Mouse (Mus musculus): ENCODE results near the gene Sgms1. TPM values are rescaled to one million over a fixed set of nuclear protein-coding genes. Genes with fewer than 3 reads are reported as not detected.

Gene Sgms1
- polyA plus RNA-seq, 1 experiment = 14.6 TPM

DNA sequence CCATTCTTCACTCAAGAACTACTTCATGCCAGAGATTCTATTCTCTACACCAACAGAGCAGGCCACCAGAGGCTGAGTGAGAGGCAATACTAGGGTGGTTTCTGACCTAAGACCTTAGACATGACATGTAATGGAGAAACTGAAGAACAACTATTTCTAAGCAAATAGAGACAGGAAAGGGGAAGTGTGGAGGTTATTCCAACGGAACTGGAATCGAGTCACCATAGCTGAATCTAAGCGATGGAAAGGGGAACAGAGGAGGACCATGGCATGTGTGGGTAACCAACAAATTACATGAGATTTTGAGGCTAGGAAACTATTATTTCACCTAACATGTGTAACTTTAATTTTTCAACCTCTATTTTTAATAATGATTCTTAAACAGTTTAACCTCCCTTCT, 78.5 kb downstream of the Sgms1 start:
- peaks cover 11% of the 10 kb centered on the region; the same call in 1 of the 2 replicates for H3K4me1 ChIP-seq (ENCODE audit: control insufficient read depth, insufficient read depth, insufficient read length, low read length)
- H3K4me3 ChIP-seq (ENCODE audit: insufficient read depth, low read depth, low read length) = no peak overlapping the region
- no peak overlapping the region for H3K27ac ChIP-seq (replicated peaks; ENCODE audit: low read depth, low read length)

DNA sequence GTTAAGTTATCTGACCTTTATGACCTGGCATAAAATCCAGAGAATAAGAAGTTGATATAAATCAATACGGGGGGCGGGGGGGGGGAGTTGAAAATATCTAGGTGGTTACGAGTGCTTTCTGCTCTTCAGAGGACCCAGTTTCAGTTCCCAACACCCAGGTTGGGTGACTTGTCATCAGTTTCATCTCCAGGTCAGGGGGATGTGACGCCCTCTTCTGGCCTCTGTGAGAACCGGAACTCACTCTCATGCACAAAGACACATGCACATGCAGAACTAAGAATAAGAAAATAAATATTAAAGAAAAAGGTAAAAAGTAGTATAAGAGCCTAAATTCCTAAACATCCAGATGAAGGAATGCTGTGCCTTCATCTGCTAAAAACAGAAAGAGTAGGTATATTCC, 79.0 kb downstream of the Sgms1 start:
- Histone ChIP-seq H3K4me3 (ENCODE audit: insufficient read depth, low read depth, low read length) (no peak overlapping the region), H3K4me1 (ENCODE audit: control insufficient read depth, insufficient read depth, insufficient read length, low read length) (peaks cover 11% of the 10 kb centered on the region; the same call in 1 of the 2 replicates), H3K27ac (replicated peaks; ENCODE audit: low read depth, low read length) (no peak overlapping the region)

DNA sequence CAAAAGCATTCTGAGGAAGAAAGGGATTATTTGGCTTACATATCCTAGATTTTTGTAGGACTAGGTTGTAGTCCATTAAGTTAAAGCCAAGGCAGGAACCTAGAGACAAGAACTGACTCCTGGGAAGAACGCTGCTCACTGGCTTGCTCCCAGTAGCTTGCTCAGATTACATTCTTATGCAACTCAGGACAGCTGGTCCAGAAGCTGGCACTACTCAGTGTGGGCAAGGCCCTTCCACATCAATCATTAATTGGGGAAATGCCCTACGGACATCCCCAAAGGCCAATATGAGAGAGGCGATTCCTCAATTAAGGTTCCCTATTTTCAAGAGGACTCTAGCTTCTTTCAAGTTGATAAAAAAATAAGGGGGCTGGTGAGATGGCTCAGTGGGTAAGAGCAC, 80.2 kb downstream of the Sgms1 start:
- no peak overlapping the region for H3K4me3 ChIP-seq (ENCODE audit: insufficient read depth, low read depth, low read length)
- H3K27ac ChIP-seq (replicated peaks; ENCODE audit: low read depth, low read length) = no peak overlapping the region
- H3K4me1 ChIP-seq (ENCODE audit: control insufficient read depth, insufficient read depth, insufficient read length, low read length) = peaks cover 13% of the 10 kb centered on the region; the same call in 1 of the 2 replicates

DNA sequence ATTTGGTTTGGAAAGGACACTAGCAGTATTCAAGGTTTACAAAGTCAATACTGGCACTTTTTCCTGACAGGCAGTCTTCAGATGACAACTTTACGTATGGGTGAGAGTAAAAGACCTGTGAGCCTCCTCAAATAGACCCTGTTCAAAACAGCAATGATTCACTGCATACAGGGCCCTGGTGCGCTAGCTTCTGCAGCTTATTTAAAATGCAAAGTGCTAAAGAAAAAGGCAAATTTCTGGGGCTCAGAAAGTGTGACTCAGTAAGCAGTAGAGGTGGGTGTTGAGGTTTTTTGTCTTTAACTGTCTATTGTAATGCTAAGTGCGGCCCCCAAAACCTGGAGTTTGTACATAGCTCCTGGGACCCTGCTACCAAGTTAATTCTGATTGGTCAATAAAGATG, 81.2 kb downstream of the Sgms1 start:
- peaks cover 11% of the 10 kb centered on the region for H3K4me1 ChIP-seq (ENCODE audit: control insufficient read depth, insufficient read depth, insufficient read length, low read length)
- no peak overlapping the region for H3K27ac ChIP-seq (replicated peaks; ENCODE audit: low read depth, low read length)
- no peak overlapping the region for H3K4me3 ChIP-seq (ENCODE audit: insufficient read depth, low read depth, low read length)

DNA sequence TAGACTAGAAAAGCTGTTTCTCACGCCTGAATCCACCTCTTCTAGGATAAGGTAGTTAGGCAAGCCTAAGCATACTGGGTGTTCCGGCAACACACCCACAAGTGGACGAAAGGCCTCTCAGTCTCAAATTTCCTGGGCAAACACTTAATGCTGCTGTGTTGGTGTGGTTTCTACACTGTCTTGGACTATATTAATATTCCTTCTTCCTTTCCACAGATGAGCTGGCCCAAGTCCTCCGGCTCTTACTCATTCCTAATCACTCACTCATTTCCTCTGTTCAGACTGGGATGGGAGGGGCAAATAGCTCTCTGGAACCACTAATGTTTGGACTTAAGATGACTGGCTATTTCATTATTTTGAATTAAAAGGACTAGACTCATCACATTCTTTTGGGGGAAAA, 84.6 kb downstream of the Sgms1 start:
- peaks cover 20% of the 10 kb centered on the region for H3K4me1 ChIP-seq (ENCODE audit: control insufficient read depth, insufficient read depth, insufficient read length, low read length)
- peak overlapping the region; percentile 100 for H3K27ac ChIP-seq (replicated peaks; ENCODE audit: low read depth, low read length)
- H3K4me3 ChIP-seq (ENCODE audit: insufficient read depth, low read depth, low read length) = no peak overlapping the region

DNA sequence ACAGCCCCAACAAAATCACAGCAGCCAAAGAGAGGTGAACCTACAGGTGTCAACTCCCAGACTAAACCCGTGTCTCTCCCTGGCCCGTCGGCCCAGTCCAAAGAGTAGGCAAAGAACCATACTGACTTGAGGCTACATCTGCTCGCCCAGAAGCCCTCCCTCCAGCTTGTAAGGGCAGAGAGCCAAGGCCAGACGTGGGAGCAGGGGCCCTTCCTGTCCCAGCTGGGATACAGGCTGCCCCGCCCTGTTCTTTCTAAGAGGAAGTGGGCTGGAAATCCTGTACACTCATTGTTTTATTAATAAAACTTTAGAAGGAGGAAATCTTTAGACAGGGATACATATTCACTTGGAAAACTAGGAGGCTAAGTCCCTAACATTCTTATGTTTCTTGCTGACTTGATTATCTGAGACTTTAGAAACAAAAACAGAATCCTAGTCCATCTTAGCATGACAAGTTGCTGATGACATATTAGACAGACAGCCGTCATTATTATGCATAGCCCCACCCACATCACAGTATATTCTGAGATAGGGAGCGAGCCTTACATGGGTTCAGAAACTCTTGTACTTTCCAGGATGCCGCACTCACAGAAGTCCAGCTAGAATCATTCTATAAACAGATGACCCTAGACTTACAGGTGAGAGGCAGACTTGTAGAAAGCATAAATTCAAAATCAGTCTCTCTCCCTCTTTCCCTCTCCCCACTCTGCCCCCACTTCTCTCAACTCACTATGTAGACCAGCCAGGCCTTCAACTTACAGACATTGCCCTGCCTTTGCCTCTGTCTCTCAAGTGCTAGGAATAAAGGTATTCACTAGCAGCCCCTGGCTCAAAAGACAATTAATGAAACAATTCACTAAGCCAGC, 85.3 kb downstream of the Sgms1 start:
- Histone ChIP-seq H3K27ac (replicated peaks; ENCODE audit: low read depth, low read length) (peak overlapping the region; percentile 100), H3K4me3 (ENCODE audit: insufficient read depth, low read depth, low read length) (0 out of 2 replicates have a peak overlapping the region, but pooled peaks have one; percentile 2)

DNA sequence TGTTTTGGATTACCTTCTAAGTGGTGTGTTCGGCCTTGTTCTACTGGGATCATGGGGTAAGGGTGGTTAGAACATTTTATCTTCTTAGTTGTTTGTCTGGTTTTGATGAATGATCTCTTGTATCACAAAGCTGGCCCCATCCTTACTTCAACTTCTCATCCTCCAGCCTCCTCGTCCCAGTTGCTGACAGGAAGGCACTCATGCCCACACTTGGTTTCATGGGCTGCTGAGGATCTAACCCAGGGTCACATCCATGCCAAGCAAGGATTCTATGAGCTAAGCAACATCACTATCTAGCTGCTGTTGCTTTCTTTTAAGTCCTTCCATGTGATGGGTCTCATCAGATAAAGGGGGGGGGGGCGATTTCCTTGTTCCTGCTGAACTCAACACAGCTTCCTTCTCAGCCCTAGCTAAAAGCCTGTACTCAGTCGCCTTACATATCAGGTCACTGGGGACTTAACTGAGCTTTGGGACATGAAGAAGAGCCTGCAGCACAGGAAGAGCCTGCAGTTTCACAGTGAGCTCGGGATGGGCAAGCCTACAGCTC, 86.6 kb downstream of the Sgms1 start:
- no peak overlapping the region for H3K4me3 ChIP-seq (ENCODE audit: insufficient read depth, low read depth, low read length)
- H3K27ac ChIP-seq (replicated peaks; ENCODE audit: low read depth, low read length) = peak overlapping the region; percentile 76
- H3K4me1 ChIP-seq (ENCODE audit: control insufficient read depth, insufficient read depth, insufficient read length, low read length) = peaks cover 20% of the 10 kb centered on the region

More for the DNA sequence above, 85.3 kb downstream of the Sgms1 start:
- H3K4me1 ChIP-seq (ENCODE audit: control insufficient read depth, insufficient read depth, insufficient read length, low read length) = peaks cover 20% of the 10 kb centered on the region

DNA sequence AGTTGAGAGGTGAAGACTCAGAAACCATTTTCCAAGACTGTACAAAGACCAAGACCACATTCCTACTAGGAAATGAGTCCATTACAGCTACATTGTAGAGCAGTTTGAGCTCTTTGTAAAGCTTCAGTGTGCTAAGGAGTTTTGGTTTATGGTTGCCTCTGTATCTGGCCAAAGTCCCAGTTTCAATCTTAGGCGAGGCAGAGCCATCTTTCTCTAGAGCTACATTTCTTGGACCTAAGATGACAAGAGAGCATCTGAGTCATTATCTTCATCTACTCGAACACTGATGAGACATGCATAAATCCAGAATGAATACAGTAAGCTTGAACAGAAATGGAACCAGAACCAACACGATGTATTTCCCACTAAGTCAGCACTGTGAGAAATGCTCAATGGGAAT, 87.9 kb downstream of the Sgms1 start:
- peaks cover 22% of the 10 kb centered on the region for H3K4me1 ChIP-seq (ENCODE audit: control insufficient read depth, insufficient read depth, insufficient read length, low read length)
- no peak overlapping the region for H3K4me3 ChIP-seq (ENCODE audit: insufficient read depth, low read depth, low read length)
- H3K27ac ChIP-seq (replicated peaks; ENCODE audit: low read depth, low read length) = no peak overlapping the region

DNA sequence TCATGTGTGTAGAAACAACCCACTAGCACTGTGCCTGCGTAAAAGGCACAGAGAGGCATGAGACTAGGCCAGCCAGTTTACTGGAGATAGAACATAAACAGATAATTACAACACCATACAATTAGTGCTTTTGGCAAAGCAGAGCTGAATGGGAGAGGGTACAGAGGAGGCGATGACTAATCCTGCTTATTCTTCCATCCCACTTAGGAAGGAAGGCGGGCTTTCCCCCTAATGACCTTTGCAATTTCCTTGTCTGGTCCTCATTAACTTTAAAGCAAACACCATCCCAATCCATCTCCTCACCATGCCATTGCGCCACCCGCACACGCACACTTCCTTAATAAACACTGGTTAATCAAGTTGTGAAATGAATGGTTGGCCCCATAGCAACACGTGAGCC, 91.3 kb downstream of the Sgms1 start:
- no peak overlapping the region for H3K4me3 ChIP-seq (ENCODE audit: insufficient read depth, low read depth, low read length)
- H3K27ac ChIP-seq (replicated peaks; ENCODE audit: low read depth, low read length) = no peak overlapping the region
- H3K4me1 ChIP-seq (ENCODE audit: control insufficient read depth, insufficient read depth, insufficient read length, low read length) = peaks cover 20% of the 10 kb centered on the region

DNA sequence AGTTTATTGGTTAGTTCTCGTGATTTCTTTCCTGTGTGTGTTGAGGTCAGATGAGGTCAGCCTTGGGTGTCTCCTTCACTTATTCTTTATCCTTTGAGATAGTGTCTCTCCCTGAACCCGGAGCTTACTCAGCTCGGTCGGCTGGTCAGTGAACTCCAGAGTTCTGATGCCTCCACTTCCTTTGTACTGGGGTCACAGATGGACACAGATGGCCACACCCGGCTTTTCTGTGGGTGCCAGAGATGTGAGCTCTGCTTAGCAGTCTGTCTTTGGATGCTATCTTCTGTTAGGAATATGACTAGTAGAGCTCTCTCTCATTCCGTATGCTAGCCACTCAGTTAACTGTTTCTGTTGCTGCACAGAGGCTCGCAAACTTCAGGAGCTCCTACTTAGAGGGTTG, 92.7 kb downstream of the Sgms1 start:
- no peak overlapping the region for H3K27ac ChIP-seq (replicated peaks; ENCODE audit: low read depth, low read length)
- H3K4me1 ChIP-seq (ENCODE audit: control insufficient read depth, insufficient read depth, insufficient read length, low read length) = peaks cover 20% of the 10 kb centered on the region
- no peak overlapping the region for H3K4me3 ChIP-seq (ENCODE audit: insufficient read depth, low read depth, low read length)

DNA sequence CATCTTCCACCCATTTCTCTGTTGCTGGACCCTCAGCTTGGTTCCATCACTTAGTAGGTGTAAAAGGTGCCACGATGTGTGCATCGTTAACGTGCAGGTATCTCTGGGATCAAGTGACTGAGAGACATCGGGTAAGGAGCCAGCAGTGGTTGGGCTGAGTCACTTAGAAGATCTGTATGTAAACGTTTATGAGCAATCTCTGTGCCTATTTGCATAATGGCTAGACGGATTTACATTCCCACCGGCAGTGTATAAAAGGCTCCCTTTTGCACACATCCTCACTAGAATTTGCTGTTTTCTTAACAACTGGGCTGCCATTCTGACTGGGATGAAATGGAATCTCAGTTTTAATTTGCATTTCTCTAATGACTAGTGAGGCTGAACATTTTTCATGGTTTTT, 93.9 kb downstream of the Sgms1 start:
- no peak overlapping the region for H3K27ac ChIP-seq (replicated peaks; ENCODE audit: low read depth, low read length)
- no peak overlapping the region for H3K4me3 ChIP-seq (ENCODE audit: insufficient read depth, low read depth, low read length)

DNA sequence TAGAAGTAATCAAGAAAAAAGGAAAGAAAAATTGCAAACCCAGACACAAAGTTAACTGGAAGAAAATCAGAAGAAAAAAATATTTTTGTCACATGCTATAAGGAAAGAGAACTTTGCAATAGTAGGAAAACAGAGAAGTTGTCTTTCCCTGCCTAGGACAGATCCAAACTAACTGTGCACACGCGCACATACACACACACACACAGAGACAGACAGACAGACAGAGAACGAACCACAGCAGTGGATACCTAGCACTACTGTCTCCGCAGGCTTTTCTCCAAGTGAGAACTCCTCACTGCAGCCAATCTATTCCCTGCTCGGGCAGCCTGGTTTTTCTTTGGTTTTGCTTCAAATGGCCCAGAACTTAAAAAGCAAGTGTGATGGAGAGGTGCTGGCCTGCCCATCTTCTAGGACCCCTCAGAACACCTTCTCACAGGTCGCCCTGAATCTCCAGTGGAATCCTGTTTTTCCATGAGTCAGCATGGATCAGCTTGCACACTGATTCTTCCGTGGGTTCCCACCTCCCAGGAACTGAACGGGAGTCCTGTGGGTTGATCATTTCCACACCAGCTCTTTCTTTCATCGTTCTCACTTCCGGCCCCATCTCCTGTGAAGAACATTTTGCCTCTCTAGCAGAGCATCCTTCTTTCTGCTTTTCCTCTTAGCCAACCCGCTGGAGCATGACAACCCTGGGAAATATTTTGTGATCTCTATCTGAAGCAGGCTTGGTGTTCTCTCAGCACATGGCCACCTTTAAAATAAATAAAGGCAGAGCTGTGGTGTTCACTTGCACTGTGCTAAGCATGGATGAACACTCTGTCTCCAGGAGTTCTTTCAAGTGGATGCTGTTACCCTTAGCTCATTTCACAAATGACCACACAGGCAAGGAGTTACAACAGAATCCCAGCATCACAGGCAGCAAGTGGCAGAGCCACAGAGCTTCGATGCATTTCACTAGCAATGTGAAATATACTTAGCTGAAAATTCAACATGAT, 96.4 kb downstream of the Sgms1 start:
- H3K27ac ChIP-seq (replicated peaks; ENCODE audit: low read depth, low read length) = peak overlapping the region; percentile 93
- H3K4me1 ChIP-seq (ENCODE audit: control insufficient read depth, insufficient read depth, insufficient read length, low read length) = peaks cover 19% of the 10 kb centered on the region
- H3K4me3 ChIP-seq (ENCODE audit: insufficient read depth, low read depth, low read length) = peak overlapping the region; percentile 41

More for the DNA sequence above, 93.9 kb downstream of the Sgms1 start:
- peaks cover 23% of the 10 kb centered on the region for H3K4me1 ChIP-seq (ENCODE audit: control insufficient read depth, insufficient read depth, insufficient read length, low read length)

DNA sequence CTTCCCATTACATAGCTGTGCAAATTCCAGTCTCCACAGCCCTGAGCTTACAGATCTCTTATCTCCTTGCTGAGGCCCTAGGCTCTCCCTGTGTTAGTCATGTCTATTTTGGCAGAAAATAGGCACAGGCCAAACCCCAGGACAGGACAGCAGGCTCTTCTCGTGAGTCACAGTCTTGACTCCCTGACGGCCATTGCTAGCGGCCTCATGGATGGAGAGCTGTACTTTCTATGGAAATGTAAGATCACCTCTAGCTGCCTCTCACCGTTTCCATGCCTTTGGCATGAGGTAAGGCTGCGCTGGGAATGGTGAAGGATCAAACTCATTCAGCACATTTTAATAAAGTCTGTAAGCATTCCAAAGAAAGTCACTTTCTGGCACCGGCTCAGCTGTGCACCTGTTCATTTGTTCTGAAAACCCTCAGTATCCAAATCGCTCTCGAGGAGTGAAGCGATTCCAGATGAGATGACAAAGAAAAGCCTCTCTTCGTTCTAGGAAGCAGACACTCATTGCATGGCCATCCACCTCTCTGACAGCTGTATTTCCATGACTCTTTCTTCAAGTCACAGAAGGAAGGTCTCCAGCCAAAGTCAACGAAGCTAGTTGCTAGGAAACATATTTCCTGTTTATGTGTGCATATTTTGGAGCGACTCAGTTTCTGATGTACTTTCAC, 97.3 kb downstream of the Sgms1 start:
- Histone ChIP-seq H3K4me3 (ENCODE audit: insufficient read depth, low read depth, low read length) (peak overlapping the region; percentile 12), H3K4me1 (ENCODE audit: control insufficient read depth, insufficient read depth, insufficient read length, low read length) (peaks cover 19% of the 10 kb centered on the region), H3K27ac (replicated peaks; ENCODE audit: low read depth, low read length) (peak overlapping the region; percentile 80)

DNA sequence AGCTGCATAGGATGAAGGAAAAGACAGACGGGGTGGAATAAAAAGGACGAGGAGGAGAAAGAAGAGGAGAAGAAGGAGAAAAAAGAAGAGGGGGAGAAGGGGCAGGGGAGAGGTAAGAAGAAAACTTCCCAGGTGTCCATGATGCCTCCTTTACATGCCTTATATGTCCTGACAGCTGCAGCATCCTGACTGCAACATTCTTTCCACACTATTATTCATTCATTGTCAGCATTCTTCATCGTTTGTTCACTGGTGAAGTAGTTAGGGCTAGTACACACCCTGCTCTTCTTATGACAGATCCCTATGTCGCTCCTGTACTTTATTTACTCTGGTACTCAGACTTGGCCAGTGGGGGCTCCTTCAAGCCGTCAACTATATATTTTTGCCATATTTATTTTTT, 98.4 kb downstream of the Sgms1 start:
- H3K4me1 ChIP-seq (ENCODE audit: control insufficient read depth, insufficient read depth, insufficient read length, low read length) = peaks cover 16% of the 10 kb centered on the region
- H3K4me3 ChIP-seq (ENCODE audit: insufficient read depth, low read depth, low read length) = no peak overlapping the region
- H3K27ac ChIP-seq (replicated peaks; ENCODE audit: low read depth, low read length) = no peak overlapping the region

All from brown adipose tissue, adult 24 weeks (tissue).